Mouse (Mus musculus) c-Kit-positive CD71-positive TER-119-positive erythroid progenitor cells, embryonic 14.5 days (primary cell): Measurements from ENCODE around the gene Nlrc3.
"Not testable (repeated sequence)": the region's sequence is repeated elsewhere in the genome, so short reads cannot be mapped to it uniquely, and the experiment has no call there.

Experiments used
- DNase-seq: peaks from one replicate; pipeline ENCODE4 v3.0.0-alpha.2; 2013; ENCODE audit warnings: low spot score

Nlrc3 gene

DNA sequence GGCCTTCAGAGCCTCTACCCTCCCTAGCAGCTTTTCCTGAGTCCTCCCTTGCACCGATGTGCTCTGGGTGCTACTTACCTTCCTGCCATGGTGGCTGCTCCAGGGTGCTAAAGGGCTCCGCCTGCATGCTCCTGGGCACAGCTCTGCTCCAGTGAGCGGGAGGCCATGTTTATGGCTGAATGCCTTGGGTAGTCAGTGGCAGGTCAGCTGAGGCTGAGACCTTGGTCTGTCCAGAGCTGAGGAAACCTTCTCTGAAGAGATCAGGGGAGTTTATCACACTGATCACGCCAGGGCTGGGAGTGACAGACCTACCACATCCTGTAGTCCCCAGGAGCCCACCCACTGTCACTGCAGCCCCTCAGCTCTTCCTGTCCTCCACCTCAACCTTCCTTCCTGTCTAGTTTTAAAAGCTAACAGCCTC lies at the start of gene Nlrc3:
Gene Nlrc3 (minus strand): TSS at position 382 of the 421 bp plus-strand sequence.
- DNase-seq: no peak

DNA sequence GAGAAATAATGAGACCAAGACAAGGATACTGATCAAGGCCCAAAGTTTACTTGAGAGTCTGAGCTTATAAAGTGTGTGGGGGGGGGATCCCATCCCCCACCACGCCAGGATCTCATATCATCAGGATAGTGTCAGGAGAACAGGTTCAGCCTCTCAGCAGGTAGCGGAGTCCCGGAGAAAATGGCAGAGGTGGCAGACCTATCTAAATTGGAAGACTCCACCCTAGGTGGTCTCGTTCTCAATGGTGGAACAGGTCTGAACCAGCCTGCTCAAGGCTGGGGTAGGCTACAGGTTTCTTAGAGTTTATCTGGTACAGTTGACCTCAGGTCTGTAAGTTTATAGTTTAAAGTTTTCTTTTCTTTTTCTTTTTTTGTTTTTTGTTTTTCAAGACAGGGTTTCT lies 46.3 kb upstream of the Nlrc3 start:
- no peak for DNase-seq

DNA sequence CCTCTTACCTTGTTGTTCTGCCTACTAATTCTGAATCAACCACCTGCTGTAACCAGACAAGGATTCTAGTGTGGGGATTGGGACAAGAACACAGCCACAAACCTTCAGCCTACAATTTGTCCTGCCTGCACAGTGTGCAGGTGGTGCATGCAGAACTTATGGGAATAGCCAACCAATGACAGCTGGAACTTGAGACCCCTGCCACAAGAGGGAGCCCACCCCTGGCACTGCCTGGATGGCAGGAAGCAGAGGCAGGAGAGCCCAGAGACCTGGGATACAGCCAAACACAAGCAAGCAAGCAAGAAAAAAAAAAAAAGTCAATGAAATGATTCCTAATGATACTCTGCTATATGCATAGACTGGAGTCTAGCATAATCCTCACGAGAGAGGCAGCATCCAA lies 44.8 kb upstream of the Nlrc3 start:
- DNase-seq: no peak

DNA sequence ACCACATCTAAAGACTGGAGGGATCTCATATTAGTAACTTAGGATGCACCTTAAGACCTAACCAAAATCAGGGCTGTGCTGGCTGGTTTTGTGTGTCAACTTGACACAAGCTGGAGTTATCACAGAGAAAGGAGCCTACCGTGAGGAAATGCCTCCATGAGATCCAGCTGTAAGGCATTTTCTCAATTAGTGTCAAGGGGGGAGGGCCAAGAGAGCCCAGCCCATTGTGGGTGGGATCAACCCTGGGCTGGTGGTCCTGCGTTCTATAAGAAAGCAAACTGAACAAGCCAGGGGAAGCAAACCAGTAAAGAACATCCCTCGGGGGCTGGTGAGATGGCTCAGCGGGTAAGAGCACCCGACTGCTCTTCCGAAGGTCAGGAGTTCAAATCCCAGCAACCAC lies 41.0 kb upstream of the Nlrc3 start:
- DNase-seq: not testable (repeated sequence)

DNA sequence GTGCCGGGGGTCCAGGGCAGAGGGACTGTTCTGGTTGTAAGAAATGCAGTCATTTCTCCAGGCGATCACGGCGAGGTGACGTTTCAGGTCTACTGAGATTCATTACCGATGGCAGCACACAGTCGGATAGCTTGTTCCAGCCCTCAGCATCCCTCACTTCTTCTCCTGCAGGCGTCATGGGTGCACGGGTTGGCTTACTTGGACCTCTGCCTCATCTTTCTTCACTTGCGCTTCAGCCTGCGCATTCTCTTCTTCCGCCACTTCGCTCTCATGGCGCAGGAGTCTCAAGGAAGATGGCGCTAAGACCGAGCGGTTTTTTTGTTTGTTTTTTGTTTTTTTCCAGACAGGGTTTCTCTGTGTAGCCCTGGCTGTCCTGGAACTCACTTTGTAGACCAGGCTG lies 40.4 kb upstream of the Nlrc3 start:
- not testable (repeated sequence) for DNase-seq

DNA sequence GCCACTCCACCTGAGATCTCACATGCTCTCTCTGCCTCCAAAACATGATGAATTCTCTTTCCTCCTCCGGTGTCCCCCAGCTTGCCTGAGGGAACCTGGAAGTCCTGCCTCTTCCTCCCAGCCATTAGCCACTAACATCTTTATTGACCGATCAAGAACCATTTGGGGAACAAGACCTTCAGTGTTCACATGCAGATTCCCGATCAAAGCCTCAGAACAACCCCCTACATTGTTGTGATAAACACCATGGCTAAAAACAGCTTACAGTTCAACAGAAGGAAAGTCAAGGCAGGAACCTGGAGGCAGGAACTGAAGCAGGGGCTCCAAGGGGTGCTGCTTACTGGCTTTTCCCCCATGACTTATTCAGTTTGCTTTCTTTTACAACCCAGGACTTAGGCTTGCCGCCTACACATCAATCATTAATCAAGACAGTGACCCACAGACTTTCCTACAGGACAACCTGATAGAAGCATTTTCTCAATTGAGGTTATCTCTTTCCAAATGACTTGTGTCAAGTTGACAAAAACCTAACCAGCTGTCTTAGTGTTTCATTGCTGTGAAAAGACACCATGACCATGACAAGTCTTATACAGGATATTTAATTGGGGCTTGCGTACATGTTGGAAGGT lies 37.7 kb upstream of the Nlrc3 start:
- no peak for DNase-seq

DNA sequence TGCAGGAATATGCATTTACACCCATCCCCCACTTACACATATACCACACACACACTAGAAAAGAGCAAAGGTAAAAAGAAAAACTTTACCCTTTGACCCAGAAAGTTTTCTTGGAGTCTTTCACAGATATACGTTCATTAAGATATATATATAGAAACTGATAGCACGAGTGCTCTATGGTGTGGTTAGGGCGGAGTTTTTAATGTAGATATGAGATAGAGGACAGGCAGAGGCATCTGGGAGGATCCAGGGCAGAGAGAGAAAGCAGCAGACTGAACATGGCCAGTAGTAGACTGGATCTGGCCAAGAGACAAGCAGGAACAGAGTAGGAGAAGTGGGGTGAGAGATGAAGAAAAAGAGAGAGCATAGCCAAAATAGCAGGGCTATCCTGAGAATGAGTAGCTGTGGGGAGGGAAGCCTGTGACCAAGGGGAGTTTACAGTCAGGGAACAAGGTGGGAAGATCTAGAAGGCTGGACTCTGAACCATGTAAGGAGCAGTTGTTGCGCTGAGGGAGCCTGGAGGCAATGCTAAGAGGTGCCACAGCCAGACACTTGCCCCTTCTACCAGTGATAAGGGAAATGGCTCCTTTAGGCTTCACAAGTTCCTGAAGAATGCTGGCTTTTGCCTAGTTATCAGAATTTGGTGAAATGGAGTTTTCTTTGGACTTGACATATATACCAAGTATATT lies 36.6 kb upstream of the Nlrc3 start:
- DNase-seq: peak; percentile 62

DNA sequence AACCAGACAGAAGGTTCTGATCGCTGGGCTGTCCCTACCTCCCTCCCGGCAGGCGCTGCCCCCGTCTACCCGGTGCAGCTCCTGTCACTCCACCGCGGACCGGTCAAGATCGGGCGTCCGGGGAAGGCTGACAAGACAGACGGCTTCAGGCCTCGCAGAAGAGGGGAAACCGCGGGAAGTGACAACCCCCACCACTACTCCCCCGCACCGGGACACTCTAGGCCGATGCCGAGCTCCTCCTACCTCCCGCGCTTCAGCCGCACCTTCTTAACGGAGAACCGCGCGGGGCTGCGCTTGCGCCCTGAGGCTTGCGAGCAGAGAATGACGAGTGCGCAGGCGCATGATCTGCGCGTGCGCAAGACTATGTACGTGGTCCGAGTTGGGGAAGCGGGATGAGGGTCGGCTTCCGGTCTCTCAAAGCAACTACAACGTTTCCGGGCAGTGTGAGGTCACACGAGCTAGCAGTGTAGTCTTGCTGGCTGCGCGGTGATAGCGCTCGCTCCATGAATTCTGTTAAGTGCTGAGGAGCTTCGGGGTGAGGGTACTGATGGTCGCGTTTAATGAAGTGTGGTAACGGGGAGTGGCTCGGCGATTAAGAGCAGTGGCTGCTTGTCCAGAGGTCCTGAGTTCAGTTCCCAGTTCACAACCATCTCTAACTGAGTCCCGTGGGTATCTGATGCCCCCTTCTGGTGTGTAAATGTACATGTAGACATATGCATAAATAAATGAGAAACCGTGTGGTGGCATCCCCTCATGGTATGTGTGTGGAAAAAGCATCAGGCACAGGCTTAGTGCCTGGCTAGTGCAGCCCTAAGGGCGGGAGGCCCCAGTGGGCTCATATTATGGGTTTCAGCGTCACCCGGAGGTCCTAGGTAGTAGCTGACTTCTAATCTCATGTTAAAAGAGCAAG lies 27.3 kb upstream of the Nlrc3 start, which contains the start of gene Slx4:
Gene Slx4 (minus strand): TSS at position 282 of the 910 bp plus-strand sequence.
- peak; percentile 97 for DNase-seq

DNA sequence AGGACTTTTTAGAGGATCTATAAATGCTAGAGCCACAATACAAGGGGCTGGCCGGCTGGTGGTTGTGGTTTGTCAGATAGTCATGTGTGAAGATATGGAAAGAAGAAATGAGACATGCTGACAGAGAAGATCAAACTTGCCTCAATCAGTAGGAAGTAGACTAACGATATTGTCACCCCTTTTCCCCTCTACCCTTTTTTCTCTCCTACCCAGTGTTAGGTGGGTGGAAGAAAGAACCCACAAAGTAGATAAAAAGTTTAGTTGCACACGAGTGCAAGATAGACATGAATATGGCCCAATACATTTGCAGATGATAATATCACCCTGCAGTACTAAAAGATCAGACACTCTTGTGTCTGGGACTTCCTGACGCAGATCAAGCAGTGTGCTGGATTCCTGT lies 12.0 kb upstream of the Nlrc3 start:
- DNase-seq: no peak

DNA sequence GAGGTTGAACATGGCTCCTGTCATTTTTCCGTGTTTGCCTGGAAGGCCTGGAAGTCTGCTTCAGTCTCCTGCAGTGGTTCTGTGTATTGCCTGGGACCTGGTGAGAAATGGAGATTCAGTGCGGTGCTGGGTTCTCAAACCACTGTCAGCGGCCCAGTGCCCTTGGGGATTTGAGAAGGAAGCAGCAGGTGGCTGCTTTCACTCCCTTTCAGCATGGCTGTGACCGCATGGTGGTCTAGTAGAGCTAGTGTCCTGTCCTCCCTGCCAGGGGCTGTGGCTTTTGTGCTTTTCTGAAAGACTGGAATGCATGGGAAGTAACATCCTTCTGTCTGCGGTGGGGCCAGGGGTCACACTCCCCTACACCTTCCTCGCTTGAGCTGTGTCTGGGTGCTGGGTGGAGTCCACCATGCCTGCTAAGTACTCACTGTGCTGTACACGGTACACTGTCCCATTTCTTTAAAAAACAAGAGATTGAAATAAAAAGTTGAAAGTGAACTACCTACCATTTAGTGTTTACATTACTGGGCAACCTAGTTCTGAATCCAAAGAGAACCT lies 6.8 kb upstream of the Nlrc3 start:
- no peak for DNase-seq

DNA sequence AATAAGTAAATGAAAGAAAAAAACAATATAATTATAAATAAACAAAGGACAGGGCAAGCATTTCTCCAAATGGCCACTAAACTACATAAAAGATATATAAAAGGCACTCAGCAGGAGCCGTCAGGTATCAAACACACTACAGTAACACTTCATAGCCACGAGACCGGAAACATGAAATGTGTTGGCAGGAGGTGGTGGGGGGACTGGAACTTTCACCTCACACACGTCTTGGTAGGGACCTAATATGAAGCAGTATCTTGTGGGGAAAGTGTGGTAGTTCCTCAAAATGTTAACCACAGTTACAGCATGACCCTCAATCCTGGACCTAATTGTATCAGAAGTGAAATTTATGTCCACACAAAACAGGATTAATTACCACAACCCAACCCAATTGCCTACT lies 5.7 kb upstream of the Nlrc3 start:
- no peak for DNase-seq

DNA sequence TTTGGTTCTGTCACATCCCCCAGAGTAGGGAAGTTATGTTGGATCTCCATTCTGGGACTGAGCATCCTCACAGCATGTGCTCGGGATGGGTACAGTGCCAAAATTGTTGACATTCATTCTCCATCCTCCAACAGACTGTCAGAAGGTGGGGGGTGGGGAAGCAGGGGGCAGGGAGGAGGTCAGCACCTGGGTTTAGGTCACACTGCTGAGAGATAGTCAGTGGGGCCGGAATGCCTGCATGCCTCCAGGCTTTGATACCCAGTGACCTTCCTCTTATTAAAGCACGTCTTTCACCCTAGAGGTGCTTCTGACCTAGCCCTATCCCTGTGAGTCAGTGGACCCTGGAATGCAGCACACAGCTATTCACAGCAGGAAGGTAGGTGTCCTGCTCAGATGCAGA lies 280 bp upstream of the Nlrc3 start:
- DNase-seq: no peak

DNA sequence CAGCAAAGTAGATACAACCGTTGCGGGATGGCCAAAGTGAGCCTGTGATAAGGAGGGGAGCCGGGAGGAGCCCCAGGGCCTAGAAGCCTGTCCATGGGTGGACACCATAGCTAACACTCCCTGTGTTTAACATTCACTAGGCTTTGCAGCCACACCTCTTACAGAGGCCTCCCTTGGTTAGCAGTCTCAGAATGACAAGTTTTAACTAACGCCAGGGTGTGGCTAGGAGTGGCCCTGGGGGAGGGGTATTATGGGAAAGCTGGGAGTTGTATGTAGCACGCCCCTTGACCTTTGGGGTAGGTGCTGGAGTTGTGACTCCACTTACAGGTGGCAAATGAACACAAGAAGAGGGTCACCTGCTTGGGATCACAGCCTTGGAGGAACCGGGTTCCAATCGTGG lies 774 bp downstream of the Nlrc3 start:
- DNase-seq: no peak

DNA sequence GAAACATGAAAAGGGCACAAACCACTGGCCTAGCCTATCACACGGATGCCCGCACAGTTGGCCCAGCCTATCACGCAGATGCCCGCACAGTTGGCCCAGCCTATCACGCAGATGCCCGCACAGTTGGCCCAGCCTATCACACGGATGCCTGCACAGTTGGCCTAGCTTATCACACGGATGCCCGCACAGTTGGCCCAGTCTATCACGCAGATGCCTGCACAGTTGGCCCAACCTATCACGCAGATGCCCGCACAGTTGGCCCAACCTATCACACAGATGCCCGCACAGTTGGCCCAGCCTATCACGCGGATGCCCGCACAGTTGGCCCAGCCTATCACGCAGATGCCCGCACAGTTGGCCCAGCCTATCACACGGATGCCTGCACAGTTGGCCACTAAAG lies 2.0 kb downstream of the Nlrc3 start:
- not testable (repeated sequence) for DNase-seq

DNA sequence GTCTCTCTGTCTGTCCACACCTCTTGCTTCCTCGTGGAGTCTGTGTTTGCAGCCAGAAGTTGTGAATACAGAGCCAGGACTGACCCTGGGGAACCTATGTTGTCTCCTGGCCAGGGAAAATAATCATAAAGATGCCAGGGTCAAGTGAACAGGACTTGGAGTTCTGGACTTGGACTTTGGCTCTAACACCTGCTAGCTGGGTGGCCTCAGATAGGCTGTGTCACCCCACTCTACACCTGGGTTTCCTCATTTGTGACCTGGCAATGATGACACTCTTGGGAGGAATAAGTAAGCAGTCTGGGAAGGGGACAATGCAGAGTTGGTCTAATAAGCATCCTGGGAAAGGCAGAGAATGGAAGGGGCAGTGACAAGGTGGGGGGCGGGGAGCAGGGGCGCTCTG lies 10.9 kb downstream of the Nlrc3 start:
- no peak for DNase-seq

DNA sequence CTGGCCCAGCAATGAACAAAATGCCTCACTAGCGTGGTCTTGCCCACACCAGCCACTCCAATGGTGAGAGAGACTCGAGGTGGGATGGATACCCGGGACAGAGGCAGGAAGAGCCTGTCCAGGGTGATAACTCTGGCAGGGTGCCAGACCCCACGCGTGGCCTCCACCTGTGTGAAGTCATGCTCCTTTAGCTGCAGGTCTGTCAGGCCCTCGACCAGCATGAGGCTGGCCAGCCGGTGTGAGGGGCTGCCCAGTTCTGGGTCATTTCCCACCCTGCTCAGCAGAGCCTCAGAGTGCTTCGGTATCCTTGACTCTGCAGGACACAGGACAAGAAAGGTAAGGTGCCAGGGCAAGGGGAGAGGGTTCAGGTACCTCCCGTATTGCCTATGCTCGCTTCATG lies 11.4 kb downstream of the Nlrc3 start:
- DNase-seq: no peak

DNA sequence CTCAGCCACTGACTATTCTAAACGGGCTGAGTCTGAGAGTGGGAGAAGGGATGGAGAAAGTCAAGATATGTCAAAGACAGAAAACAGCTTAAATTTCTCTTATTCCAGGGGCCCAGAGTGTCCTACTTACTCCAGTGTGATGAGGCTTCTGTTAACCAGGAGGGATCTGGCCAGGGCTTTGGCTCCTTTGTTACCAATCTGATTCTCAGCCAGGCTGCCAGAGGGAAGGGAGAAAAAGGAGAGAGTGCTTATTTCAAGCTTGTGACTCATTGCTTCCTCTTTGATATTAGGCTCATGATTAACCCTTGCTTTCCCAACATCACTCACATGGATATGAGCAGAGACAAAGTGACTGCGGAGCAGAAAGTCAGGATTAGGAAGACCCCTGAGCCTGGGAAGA lies 17.2 kb downstream of the Nlrc3 start:
- DNase-seq: no peak

DNA sequence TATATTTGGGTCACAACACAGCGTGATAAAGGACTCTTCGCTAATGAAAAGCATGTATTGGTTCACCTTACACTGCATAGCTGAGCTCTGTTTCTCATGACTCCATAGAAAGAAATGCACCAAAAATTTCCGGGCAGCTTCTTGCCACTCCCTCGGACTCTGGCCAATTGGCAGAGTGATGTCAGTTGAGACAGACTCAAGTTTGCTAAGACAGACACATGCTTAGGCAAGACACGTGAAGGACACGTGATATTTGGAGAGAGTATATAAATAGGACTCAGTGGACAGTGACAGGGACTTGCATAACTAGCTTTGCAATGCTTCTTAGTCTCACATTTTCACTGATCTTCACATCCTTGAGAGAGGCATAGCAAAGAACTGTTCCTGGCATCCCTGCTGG lies 20.1 kb downstream of the Nlrc3 start:
- DNase-seq: no peak

DNA sequence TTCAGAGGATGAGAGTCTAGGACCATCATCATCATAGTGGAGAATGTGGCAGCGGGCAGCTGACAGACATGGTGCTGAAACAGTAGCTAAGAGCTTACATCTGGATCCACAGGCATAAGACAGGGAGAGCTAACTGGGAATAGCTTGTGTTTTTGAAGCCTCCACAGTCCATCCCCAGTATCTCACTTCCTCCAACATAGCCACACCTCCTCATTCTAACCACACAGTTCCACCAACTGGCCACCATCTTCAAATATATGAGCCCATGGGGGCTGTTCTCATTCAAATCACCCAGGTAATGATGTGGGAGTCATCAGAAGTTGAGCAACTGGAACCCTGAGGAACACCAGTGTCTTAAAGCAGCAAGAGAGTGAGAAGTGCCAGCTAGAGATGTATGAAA lies 25.3 kb downstream of the Nlrc3 start:
- no peak for DNase-seq

DNA sequence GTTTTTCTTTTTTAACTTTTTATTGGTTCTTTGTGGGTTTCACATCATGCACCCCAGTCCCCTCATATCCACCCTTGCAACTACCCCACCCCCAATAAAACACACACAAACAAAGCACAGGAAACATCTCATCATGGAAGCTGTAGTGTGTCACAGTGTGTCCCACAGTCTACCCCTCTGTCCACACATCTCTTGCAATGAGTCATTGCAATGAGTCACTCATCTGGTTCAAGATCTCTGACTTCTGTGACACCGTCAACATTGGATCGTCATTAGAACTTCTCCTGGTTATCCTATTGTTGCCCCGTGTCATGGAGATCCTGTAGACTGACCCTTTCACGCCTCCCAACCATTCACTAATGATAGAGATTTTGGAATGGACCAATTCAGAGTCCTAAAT lies 41.7 kb downstream of the Nlrc3 start:
- DNase-seq: no peak

DNA sequence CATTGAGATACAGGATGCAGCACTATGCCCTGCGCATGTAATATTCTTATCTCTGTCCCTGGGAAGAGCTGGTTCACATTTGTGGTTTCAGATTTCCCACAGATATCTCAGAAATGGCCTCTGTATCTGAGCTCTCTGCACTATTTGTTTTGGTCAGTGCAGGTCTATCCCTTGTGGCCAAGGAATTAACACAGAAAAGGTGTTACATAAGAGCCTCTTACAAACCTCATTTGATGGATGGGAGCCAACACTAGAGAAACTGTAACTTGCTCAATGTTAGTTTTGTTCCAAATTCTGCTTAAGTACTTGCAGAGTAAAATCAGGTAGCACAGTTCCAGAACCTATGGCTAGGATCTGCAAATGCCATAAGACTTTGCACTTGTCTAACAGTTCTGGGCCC lies 42.3 kb downstream of the Nlrc3 start:
- DNase-seq: no peak

DNA sequence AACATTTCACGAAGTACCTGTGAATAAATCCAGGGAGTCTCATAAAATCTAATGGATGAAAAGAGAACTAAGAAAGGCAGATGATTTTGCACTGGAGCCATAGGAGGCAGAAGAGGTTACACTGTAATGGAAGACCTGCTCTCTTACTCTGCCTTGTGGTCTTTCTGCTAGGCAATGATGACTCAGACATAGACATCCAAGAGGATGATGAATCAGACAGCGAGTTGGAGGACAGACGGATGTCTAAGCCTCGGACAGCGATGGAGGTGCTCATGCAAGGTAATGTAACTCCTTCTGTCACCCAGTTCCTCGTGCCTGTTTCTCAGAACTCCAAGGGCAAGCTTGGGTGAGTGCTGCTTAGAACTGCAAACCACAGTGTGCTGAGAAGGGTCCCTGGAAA lies 42.9 kb downstream of the Nlrc3 start:
- DNase-seq: no peak

DNA sequence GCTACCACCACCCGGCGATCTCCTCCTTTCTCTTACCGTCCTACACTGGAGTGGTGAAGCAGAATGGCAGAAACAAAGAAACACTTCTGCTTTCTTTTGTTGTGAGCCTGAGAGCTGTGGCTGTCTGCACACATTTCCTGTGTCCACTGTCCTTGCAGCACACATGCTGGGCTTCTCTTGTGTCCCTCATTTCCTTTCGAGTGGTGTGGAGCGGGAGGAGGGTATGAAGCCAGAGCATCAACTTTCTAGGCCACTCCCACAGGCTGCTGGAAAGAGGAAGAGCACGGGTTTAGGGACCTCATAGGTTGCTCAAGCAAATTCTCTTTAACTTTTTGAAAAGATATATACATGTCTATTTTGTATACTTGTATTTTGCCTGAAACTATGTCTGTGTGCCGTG lies 47.3 kb downstream of the Nlrc3 start:
- no peak for DNase-seq
